Mouse (Mus musculus) heart, embryonic 13.5 days (tissue): ENCODE data around the gene A630023A22Rik. TPM values are rescaled to one million over a fixed set of nuclear protein-coding genes. Genes with fewer than 3 reads are reported as not detected.

Experiments
- ATAC-seq: fragments of 200-750 bp; cut with Nextera tagmentation; 2 replicates; pipeline ENCODE4 v1.8.0; 2017; ENCODE audit warnings: moderate TSS enrichment; ENCODE audit not compliant: insufficient number of reproducible peaks, low FRiP score, low TSS enrichment; ENCODE audit errors: extremely low read depth
- H3K27ac ChIP-seq: fragments of 300-500 bp; sonication (generic); replicated peaks from 2 replicates; pipeline ENCODE4 v1.5.1; 2015; ENCODE audit warnings: moderate library complexity, mild to moderate bottlenecking, inconsistent platforms
- H3K27me3 ChIP-seq: fragments of 300-500 bp; sonication (generic); replicated peaks from 2 replicates; pipeline ENCODE4 v1.6.1; 2015; ENCODE audit warnings: mild to moderate bottlenecking, inconsistent platforms
- H3K36me3 ChIP-seq: fragments of 300-500 bp; sonication (generic); 2 replicates; pipeline ENCODE4 v1.6.1; 2015; ENCODE audit warnings: mild to moderate bottlenecking, inconsistent platforms
- H3K4me1 ChIP-seq: fragments of 300-500 bp; sonication (generic); 2 replicates; pipeline ENCODE4 v1.6.1; 2015; ENCODE audit warnings: inconsistent platforms
- H3K4me2 ChIP-seq: fragments of 300-500 bp; sonication (generic); 2 replicates; pipeline ENCODE4 v1.6.1; 2015; ENCODE audit warnings: inconsistent platforms, mild to moderate bottlenecking, moderate library complexity
- H3K4me3 ChIP-seq: fragments of 300-500 bp; sonication (generic); 2 replicates; pipeline ENCODE4 v1.5.1; 2015; ENCODE audit warnings: moderate library complexity, mild to moderate bottlenecking, inconsistent platforms
- H3K9ac ChIP-seq: fragments of 300-500 bp; sonication (generic); 2 replicates; pipeline ENCODE4 v1.6.1; 2015; ENCODE audit warnings: inconsistent platforms, mild to moderate bottlenecking, moderate library complexity
- H3K9me3 ChIP-seq: fragments of 300-500 bp; sonication (generic); 2 replicates; pipeline ENCODE4 v1.6.1; 2016; ENCODE audit warnings: inconsistent platforms
- WGBS: fragments of 180-500 bp; shearing (Covaris S2); methylation state at CpG from one replicate; pipeline ENCODE4 v1.1.7; 2015; ENCODE audit warnings: mixed read lengths; 5-methylcytosine and 5-hydroxymethylcytosine counted together
- polyA plus RNA-seq: library from polyadenylated mRNA; unstranded; fragments of >200 nt; fragmentation: Nextera tagmentation; extraction: Ambion mirVana; gene quantifications from 2 replicates; pipeline ENCODE4 v1.2.1, GENCODE M21; 2015

The A630023A22Rik gene
- polyA plus RNA-seq, 1 experiment from 2014 or later: not detected

DNA sequence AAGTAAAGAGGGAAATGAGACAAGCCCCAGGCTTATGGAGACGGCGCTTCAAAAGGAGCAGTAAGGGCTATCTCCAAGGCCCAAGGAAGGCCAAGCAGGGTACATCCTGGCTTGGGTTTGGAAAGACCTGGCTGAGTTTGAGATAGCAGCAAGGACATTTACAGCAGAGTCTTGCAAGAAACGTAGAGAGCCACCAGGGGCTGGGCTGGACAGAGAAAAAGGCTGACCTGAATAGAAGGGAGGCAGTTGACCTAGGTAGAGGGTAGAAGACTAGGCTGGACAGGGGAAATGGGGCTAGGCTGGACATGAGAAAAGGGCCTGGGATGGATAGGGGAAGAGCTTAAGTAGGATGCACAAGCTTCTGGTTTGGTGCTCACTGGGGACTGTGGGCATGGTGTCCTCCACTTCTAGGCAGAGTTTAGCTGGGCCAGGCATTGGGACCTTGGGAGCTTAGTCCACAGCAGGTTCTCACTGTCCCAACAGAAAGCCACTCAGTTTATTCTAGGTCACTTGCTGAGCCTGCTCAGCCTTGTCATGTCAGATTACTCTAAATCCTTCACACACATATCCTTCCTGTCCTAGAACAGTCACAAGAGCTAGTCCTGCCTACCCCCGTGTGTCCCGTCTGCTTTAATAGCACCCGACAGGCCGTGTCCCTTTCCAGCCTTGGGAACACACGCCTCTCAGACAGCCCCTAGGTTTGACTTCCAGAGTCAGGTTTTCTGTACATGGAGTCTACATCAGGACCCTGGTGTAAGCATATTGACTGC, 68.5 kb downstream of the A630023A22Rik start:
- H3K27me3 ChIP-seq: no peaks in the 10 kb centered on the region
- H3K9me3 ChIP-seq: no peaks in the 10 kb centered on the region
- H3K36me3 ChIP-seq: no peaks in the 10 kb centered on the region
- ATAC-seq: no peak
- no peak overlapping the region for H3K27ac ChIP-seq
- H3K9ac ChIP-seq: no peak overlapping the region
- 78% methylated on average over 8 of the region's 8 CpGs for WGBS
- no peaks in the 10 kb centered on the region for H3K4me1 ChIP-seq
- H3K4me3 ChIP-seq: no peak overlapping the region
- no peak overlapping the region for H3K4me2 ChIP-seq

DNA sequence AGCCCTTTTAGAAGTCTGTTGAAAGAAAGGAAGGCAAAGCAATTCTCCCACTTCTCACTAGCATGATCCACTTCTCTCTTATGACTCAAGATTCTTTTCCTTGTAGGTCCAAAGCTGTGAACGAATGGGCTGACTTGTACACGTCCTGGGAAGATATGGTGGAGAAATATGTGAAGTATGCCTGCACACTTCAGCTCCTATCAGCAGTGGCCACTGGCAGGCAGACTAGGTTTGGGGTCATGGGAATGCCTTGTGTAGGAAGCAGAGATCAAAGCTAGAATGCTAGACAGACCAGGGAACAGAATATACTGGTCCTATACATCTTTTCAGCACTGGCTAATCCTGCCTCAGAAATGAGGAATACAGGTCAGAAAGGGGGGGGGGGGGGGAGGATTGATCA, 75.8 kb downstream of the A630023A22Rik start:
- no peak for ATAC-seq
- Histone ChIP-seq H3K9ac (no peak overlapping the region), H3K4me2 (no peak overlapping the region), H3K4me1 (peaks cover 11% of the 10 kb centered on the region), H3K27ac (peak overlapping the region; percentile 58), H3K9me3 (peaks cover 11% of the 10 kb centered on the region), H3K36me3 (no peaks in the 10 kb centered on the region), H3K4me3 (no peak overlapping the region), H3K27me3 (no peaks in the 10 kb centered on the region)
- 7% methylated on average over 2 of the region's 2 CpGs for WGBS

- ATAC-seq: no peak
- Histone ChIP-seq H3K9me3 (no peaks in the 10 kb centered on the region), H3K4me3 (no peak overlapping the region), H3K9ac (no peak overlapping the region), H3K4me2 (no peak overlapping the region), H3K4me1 (no peaks in the 10 kb centered on the region), H3K27me3 (no peaks in the 10 kb centered on the region), H3K36me3 (no peaks in the 10 kb centered on the region), H3K27ac (no peak overlapping the region)
- 77% methylated on average over 2 of the region's 2 CpGs for WGBS
Measured at GRCm38 (mm10) chr14:34016938-34017337, 85.6 kb downstream of the A630023A22Rik start.

GRCm38 (mm10) chr14:34016381-34016780, 86.2 kb downstream of the A630023A22Rik start, which contains the start of gene Gm5460:
Gene Gm5460 (plus strand): TSS chr14:34016758.
- Histone ChIP-seq H3K4me3 (no peak within 1 kb of the TSS), H3K36me3 (no peaks in the 10 kb centered on the region), H3K9ac (no peak within 1 kb of the TSS), H3K9me3 (no peaks in the 10 kb centered on the region), H3K4me2 (no peak within 1 kb of the TSS), H3K27ac (no peak within 1 kb of the TSS), H3K27me3 (no peaks in the 10 kb centered on the region), H3K4me1 (no peaks in the 10 kb centered on the region)
- ATAC-seq: no peak
- WGBS: 90% methylated on average over 4 of the region's 4 CpGs

- no peak for ATAC-seq
- H3K4me2 ChIP-seq: no peak within 1 kb of the TSS
- H3K27ac ChIP-seq: no peak within 1 kb of the TSS
- no peaks in the 10 kb centered on the region for H3K27me3 ChIP-seq
- H3K4me1 ChIP-seq: no peaks in the 10 kb centered on the region
- no peaks in the 10 kb centered on the region for H3K36me3 ChIP-seq
- H3K4me3 ChIP-seq: no peak within 1 kb of the TSS
- H3K9ac ChIP-seq: no peak within 1 kb of the TSS
- no peaks in the 10 kb centered on the region for H3K9me3 ChIP-seq
- 61% methylated on average over 3 of the region's 3 CpGs for WGBS
Measured at GRCm38 (mm10) chr14:34015063-34015462, 87.5 kb downstream of the A630023A22Rik start, which contains the start of gene Gm30083. Gene Gm30083 (minus strand): TSS chr14:34015182.

DNA sequence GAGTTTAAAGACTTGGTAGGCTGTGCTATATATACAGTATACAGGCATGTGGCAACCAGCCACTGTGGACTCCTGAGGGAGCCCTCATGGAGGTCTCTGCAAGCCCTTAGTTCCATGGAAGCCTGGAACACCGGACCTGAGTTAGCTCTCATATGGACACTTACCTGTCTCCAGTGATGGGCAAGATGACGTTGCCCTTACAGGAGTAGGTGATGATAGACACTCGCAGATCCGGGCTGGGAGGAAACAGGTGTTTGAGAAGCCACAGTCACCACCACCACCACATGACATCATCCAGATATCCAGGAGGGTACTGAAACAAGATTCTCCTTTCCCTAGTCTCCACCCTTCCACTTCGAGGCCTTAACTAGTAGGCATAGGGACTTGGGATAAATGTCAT, 100.2 kb downstream of the A630023A22Rik start:
- H3K36me3 ChIP-seq: no peaks in the 10 kb centered on the region
- no peak overlapping the region for H3K4me2 ChIP-seq
- H3K27ac ChIP-seq: no peak overlapping the region
- 69% methylated on average over 5 of the region's 5 CpGs for WGBS
- no peak overlapping the region for H3K9ac ChIP-seq
- ATAC-seq: no peak
- H3K4me1 ChIP-seq: peaks cover 6% of the 10 kb centered on the region; the same call in 1 of the 2 replicates
- H3K4me3 ChIP-seq: no peak overlapping the region
- H3K9me3 ChIP-seq: no peaks in the 10 kb centered on the region
- H3K27me3 ChIP-seq: no peaks in the 10 kb centered on the region

GRCm38 (mm10) chr14:34001445-34001844, 101.1 kb downstream of the A630023A22Rik start:
- no peak for ATAC-seq
- no peaks in the 10 kb centered on the region for H3K27me3 ChIP-seq
- H3K36me3 ChIP-seq: no peaks in the 10 kb centered on the region
- no peak overlapping the region for H3K9ac ChIP-seq
- H3K27ac ChIP-seq: no peak overlapping the region
- H3K9me3 ChIP-seq: no peaks in the 10 kb centered on the region
- H3K4me1 ChIP-seq: peaks cover 12% of the 10 kb centered on the region
- H3K4me3 ChIP-seq: no peak overlapping the region
- H3K4me2 ChIP-seq: no peak overlapping the region

Other genes with a start within 250 kb of the A630023A22Rik start
- 2.7 and 5.0 TPM in 2 replicates for gene Gdf10, start 179.2 kb downstream of the A630023A22Rik start, polyA plus RNA-seq
- gene Gdf2, start 161.7 kb downstream of the A630023A22Rik start, polyA plus RNA-seq: 0.41 and 0.43 TPM in 2 replicates
- gene Rbp3, start 148.8 kb downstream of the A630023A22Rik start, polyA plus RNA-seq: 0.03 and 0.09 TPM in 2 replicates
- gene Zfp488, start 124.0 kb downstream of the A630023A22Rik start, polyA plus RNA-seq: 0.03 TPM in 2 replicates
- not detected in 2 replicates for gene Gm30083, start 87.6 kb downstream of the A630023A22Rik start, polyA plus RNA-seq
- 0.04 TPM in 1 of 2 replicates, not detected in the other for gene Gm5460, start 86.0 kb downstream of the A630023A22Rik start, polyA plus RNA-seq
- not detected in 2 replicates for gene Antxrl, start 50.0 kb downstream of the A630023A22Rik start, polyA plus RNA-seq
- gene Anxa8, start 16.8 kb downstream of the A630023A22Rik start, polyA plus RNA-seq: 0.91 and 1.3 TPM in 2 replicates
- gene Npy4r, start 49.7 kb upstream of the A630023A22Rik start, polyA plus RNA-seq: 0.07 and 0.08 TPM in 2 replicates
- 0.08 and 0.28 TPM in 2 replicates for gene Gprin2, start 98.9 kb upstream of the A630023A22Rik start, polyA plus RNA-seq
- gene Syt15, start 116.8 kb upstream of the A630023A22Rik start, polyA plus RNA-seq: 0.18 and 0.27 TPM in 2 replicates
- 5.9 and 7.3 TPM in 2 replicates for gene Shld2, start 207.7 kb upstream of the A630023A22Rik start, polyA plus RNA-seq
- gene Glud1, start 208.0 kb upstream of the A630023A22Rik start, polyA plus RNA-seq: 56.0 and 56.9 TPM in 2 replicates